Mouse (Mus musculus) cortical plate, adult 2 months (tissue): Measurements from ENCODE around the gene Nhlh2.

ENCODE experiments used
- CTCF ChIP-seq: fragments of 200-500 bp; IDR thresholded peaks from 2 replicates; pipeline ENCODE4 v1.5.1; 2011; ENCODE audit warnings: mild to moderate bottlenecking, control low read depth, low read length; ENCODE audit not compliant: insufficient read depth; ENCODE audit errors: extremely low read depth
- POLR2A ChIP-seq: fragments of 200-500 bp; IDR thresholded peaks from 2 replicates; pipeline ENCODE4 v1.6.1; 2011; ENCODE audit warnings: mild to moderate bottlenecking, low read length, control low read depth; ENCODE audit not compliant: insufficient read depth; ENCODE audit errors: extremely low read depth

DNA sequence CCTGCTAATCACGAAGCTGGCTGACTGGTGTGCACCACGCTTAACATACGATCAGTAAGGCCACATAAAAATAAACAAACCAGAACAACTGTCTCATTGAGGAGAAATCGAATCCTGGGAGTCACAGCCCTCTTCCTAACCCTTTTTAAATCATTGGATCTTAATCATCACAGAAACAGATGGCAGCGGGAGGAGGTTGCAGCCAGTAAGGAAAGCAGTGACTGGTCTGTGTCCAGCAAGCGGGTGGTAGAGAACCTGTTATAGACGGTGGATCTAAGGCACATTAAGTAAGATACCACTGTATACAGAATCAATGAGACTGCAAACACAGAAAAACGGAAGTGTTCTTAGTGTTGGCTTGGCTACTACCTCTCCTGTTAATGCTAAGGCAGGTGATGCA is 24.2 kb upstream of the Nhlh2 start:
- TF ChIP-seq POLR2A (no peak), CTCF (no peak)
